Mouse (Mus musculus) kidney, postnatal 25 days (tissue): ENCODE data around the gene Rspry1.

Source experiments
- DNase-seq, 2 experiments: peaks; one replicate each; pipeline ENCODE4 v3.0.0; 2021; ENCODE audit warnings: mixed read lengths in 2 of 2

The Rspry1 gene

DNA sequence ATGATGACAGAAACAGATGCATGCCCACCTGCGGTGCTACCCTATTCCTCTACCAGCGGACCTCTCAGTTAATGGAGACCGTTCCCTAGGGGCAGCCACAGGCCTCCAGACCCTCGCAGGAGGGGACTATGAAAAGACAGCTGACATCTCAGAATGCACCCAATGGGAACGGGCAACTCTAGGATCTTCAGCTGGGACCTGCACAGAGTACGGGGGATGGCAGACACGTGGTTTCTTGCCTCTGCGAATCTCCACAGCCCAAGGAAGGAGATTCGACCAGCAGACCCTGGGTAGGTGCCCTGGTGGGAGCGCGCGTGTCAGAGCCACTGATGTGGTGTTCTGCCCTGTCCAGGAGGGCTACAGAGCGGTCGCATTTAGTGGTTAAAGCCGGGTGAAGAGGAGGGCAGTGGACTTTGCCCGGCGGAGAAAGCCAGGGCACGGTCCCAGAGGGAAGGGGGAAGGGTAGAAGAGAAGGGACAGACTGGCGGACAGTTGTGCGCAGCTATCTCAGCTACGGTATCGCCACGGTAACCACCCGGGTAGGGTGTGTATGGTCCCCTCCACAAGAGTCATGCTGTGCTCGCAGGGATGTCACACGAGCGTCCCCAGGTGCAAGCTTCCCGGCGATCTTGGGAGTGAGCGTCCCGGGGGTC lies 93.7 kb downstream of the Rspry1 start:
- DNase-seq = peak; percentile 72 to 85

- DNase-seq = peak; percentile 65 to 80
These were observed 94.3 kb downstream of the Rspry1 start, which contains the start of gene Pllp for GRCm38 (mm10) chr8:94695994-94696384. TSS of gene Pllp (minus strand) at chr8:94696278.

GRCm38 (mm10) chr8:94696566-94696965 lies 94.8 kb downstream of the Rspry1 start:
- DNase-seq = no peak

DNA sequence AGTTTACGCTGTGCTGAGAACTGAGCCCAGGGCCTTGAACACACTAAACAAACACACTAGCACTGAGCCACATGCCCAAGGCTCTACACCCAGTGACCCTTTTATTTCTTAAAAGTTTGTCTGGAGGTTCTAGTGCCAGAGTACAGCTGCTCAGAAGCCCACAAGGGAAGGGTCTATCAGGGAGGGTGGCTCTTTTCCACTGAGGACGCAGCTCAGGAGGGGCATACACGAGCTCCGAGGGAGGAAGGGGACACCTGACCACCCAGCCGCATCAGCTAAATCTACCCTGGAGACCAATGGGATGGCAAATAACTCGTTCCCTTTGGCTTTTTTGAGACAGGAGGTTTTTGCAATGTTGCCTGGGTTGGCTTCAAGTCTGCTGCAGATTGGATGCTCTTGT lies 96.2 kb downstream of the Rspry1 start:
- DNase-seq = peak in 1 of 2 experiments; percentile 18

DNA sequence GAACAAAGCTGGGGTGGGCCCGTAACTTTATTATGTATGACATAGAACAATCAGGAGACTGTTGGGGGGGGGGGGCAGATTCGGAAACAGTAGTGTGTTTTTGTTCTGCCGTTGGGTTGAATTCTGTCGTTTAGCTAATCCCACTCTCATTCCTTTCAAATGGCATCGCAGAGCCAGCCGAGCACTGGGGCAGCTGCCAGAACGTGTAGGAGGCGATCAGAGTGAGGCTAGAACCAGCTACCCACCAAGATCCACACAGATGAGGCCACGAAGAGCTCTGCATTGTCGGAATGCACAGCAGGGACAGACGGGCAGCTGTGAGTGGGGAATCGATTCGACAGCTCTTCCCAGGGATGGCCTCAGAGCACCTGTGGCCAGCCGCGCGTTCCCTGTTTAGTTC lies 97.6 kb downstream of the Rspry1 start:
- no peak for DNase-seq

GRCm38 (mm10) chr8:94700421-94700935 lies 98.7 kb downstream of the Rspry1 start:
- no peak for DNase-seq

DNA sequence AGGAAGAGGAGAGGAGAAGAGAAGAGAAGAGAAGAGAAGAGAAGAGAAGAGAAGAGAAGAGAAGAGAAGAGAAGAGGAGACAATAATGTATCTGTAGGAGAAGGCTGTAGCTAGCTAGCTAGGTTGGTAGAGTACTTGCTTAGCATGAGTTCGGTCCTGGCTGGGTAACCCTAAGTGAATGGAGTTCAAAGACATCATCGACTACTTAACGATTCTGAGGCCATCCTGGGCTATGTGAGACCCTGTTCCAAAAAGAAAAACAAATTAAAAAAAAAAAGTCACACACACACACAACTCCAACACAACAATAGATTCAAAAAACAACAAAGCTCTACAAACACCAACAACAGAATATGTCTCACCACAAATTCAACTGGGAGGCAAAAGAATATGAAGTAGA lies 100.4 kb downstream of the Rspry1 start:
- no peak for DNase-seq

DNA sequence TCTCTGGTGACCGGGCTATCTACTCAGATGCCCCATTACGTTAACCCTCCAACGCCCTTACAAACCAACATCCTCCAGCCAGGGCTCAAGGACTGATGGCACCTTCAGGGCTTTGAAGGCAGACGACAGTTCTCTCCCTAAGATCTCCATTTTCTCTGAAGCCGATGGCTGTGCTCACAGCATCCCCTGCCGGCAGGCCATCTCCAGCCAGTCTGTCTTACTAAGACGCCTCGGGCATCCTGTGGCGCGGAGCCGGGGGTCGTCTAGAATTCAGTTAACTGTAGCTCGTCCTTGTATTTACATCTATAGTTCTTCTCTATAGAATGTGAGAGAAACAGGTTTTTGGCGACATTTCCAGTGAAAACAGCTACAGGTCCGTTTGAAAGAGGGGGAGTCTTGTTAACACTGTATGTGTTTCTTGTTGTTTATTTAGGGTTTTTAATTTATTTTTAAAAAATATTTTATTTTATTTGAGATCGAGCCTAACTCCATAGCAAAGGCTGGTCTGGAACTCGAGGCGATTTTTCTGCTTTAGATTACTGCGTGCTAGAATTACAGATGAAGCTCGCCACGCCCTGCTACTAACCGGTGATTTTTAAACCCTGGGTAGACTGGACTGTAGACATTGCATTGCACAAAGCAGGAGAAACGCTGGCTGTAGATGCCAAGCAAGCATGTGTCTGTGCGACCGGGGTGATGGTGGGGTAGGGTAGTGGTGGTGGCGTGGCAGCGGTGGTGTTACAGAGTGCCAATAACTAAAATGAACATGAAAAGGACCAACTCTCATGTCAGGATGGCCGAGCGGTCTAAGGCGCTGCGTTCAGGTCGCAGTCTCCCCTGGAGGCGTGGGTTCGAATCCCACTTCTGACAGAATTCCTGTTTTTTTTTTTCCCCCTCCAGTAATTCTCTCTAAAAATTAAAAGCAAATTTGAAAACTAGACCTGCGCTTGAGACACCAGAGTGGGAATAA lies 101.4 kb downstream of the Rspry1 start:
- peak; percentile 88 to 89 for DNase-seq

- DNase-seq = peak; percentile 93 to 98
These were observed 102.4 kb downstream of the Rspry1 start for GRCm38 (mm10) chr8:94703972-94704668.

GRCm38 (mm10) chr8:94704669-94704984 lies 102.9 kb downstream of the Rspry1 start:
- no peak for DNase-seq

GRCm38 (mm10) chr8:94705581-94706245 lies 104.0 kb downstream of the Rspry1 start:
- DNase-seq = peak in 1 of 2 experiments; percentile 45

- DNase-seq = peak; percentile 43 to 64
These were observed 105.1 kb downstream of the Rspry1 start for GRCm38 (mm10) chr8:94706732-94707395.
